Mouse (Mus musculus) v-Abl transformed pro-B cells (cell line): Measurements from ENCODE around the gene Tmem248.

Source experiments
- in situ Hi-C, 2 experiments: fragments of 400-800 bp; cut with MboI; formaldehyde crosslinking; loops; one replicate each; pipeline ENCODE4 v1.15.1; 2025; ENCODE audit not compliant: unreplicated experiment in 2 of 2

Gene Tmem248

GRCm38 (mm10) chr5:130216781-130217180 is at the start of gene Tmem248:
Gene Tmem248, plus strand, starts transcription at chr5:130217081.
- in situ Hi-C loops: no loop called here

- in situ Hi-C loops: loop anchor here (25.0 kb wide), 2 partner anchors 693 to 1157 kb away; partner anchors contain the start of genes Ran (in 1 of the 2) and Stx2 (in 1 of the 2)
Observed at GRCm38 (mm10) chr5:130169109-130169508, 47.8 kb upstream of the Tmem248 start.

GRCm38 (mm10) chr5:130170666-130171422 is 46.0 kb upstream of the Tmem248 start:
- in situ Hi-C loops: loop anchor here (10.0 to 25.0 kb wide), 3 partner anchors 691 to 1159 kb away; partner anchors contain the start of genes Ran (in 1 of the 2) and Stx2 (in 1 of the 2)

GRCm38 (mm10) chr5:130171423-130171954 is 45.4 kb upstream of the Tmem248 start, which contains the start of gene Rabgef1:
Gene Rabgef1, plus strand, starts transcription at chr5:130171798.
- in situ Hi-C loops: loop anchor here (10.0 to 25.0 kb wide), 3 partner anchors 691 to 1159 kb away; partner anchors contain the start of genes Ran (in 1 of the 2) and Stx2 (in 1 of the 2)

- in situ Hi-C loops: loop anchor here (10.0 to 25.0 kb wide), 3 partner anchors 690 to 1160 kb away; partner anchors contain the start of genes Ran (in 1 of the 2) and Stx2 (in 1 of the 2)
Observed at GRCm38 (mm10) chr5:130171956-130172601, 44.8 kb upstream of the Tmem248 start.

GRCm38 (mm10) chr5:130173012-130173411 is 43.9 kb upstream of the Tmem248 start:
- in situ Hi-C loops: loop anchor here (10.0 to 25.0 kb wide), 3 partner anchors 689 to 1161 kb away; partner anchors contain the start of genes Ran (in 1 of the 2) and Stx2 (in 1 of the 2)

GRCm38 (mm10) chr5:130177871-130178270 is 39.0 kb upstream of the Tmem248 start:
- in situ Hi-C loops: loop anchor here in 1 of 2 experiments (10.0 kb wide), 1 partner anchor 1163 kb away; no protein-coding TSS in a partner anchor

- in situ Hi-C loops: no loop called here
Observed at GRCm38 (mm10) chr5:130180362-130180761, 36.5 kb upstream of the Tmem248 start.

GRCm38 (mm10) chr5:130181740-130182540 is 34.9 kb upstream of the Tmem248 start:
- in situ Hi-C loops: no loop called here

GRCm38 (mm10) chr5:130182541-130182821 is 34.4 kb upstream of the Tmem248 start:
- in situ Hi-C loops: no loop called here

- in situ Hi-C loops: no loop called here
Observed at GRCm38 (mm10) chr5:130184193-130184856, 32.6 kb upstream of the Tmem248 start.

- in situ Hi-C loops: no loop called here
Observed at GRCm38 (mm10) chr5:130185312-130185711, 31.6 kb upstream of the Tmem248 start.

GRCm38 (mm10) chr5:130187383-130187782 is 29.5 kb upstream of the Tmem248 start:
- in situ Hi-C loops: no loop called here

GRCm38 (mm10) chr5:130190909-130191308 is 26.0 kb upstream of the Tmem248 start:
- in situ Hi-C loops: no loop called here

- in situ Hi-C loops: no loop called here
Observed at GRCm38 (mm10) chr5:130191865-130192264, 25.0 kb upstream of the Tmem248 start.

GRCm38 (mm10) chr5:130192356-130192944 is 24.4 kb upstream of the Tmem248 start:
- in situ Hi-C loops: no loop called here

GRCm38 (mm10) chr5:130193760-130194159 is 23.1 kb upstream of the Tmem248 start:
- in situ Hi-C loops: no loop called here

GRCm38 (mm10) chr5:130196307-130196706 is 20.6 kb upstream of the Tmem248 start:
- in situ Hi-C loops: no loop called here

- in situ Hi-C loops: no loop called here
Observed at GRCm38 (mm10) chr5:130197454-130197853, 19.4 kb upstream of the Tmem248 start.
